Mouse (Mus musculus) hindbrain, embryonic 11.5 days (tissue): ENCODE data around the gene Paxx. TPM values are rescaled to one million over a fixed set of nuclear protein-coding genes. Genes with fewer than 3 reads are reported as not detected.

Experiments
- polyA plus RNA-seq: library from polyadenylated mRNA; unstranded; fragments of >200 nt; fragmentation: Nextera tagmentation; extraction: Ambion mirVana; gene quantifications from 2 replicates; pipeline ENCODE4 v1.2.1, GENCODE M21; 2014

Gene Paxx
- polyA plus RNA-seq, 1 experiment from 2014 or later: 28.0 TPM

Other genes starting within 250 kb of the Paxx start
- 89.6 and 93.7 TPM in 2 replicates for gene Nelfb, start 249.6 kb downstream of the Paxx start, polyA plus RNA-seq
- not detected in 2 replicates for gene Stpg3, start 246.5 kb downstream of the Paxx start, polyA plus RNA-seq
- not detected in 2 replicates for gene Fam166a, start 242.3 kb downstream of the Paxx start, polyA plus RNA-seq
- gene Tubb4b, start 236.4 kb downstream of the Paxx start, polyA plus RNA-seq: 519 and 526 TPM in 2 replicates
- gene Slc34a3, start 226.7 kb downstream of the Paxx start, polyA plus RNA-seq: not detected in 2 replicates
- not detected in 2 replicates for gene Rnf224, start 224.3 kb downstream of the Paxx start, polyA plus RNA-seq
- gene Rnf208, start 218.8 kb downstream of the Paxx start, polyA plus RNA-seq: 21.7 and 23.9 TPM in 2 replicates
- gene Cysrt1, start 218.6 kb downstream of the Paxx start, polyA plus RNA-seq: not detected in 2 replicates
- 4.3 and 4.9 TPM in 2 replicates for gene AL732309.1, start 214.2 kb downstream of the Paxx start, polyA plus RNA-seq
- 12.2 and 14.6 TPM in 2 replicates for gene Tmem203, start 205.7 kb downstream of the Paxx start, polyA plus RNA-seq
- 4.0 and 4.5 TPM in 2 replicates for gene Tprn, start 198.5 kb downstream of the Paxx start, polyA plus RNA-seq
- gene Ssna1, start 188.7 kb downstream of the Paxx start, polyA plus RNA-seq: 244 and 248 TPM in 2 replicates
- 107 and 110 TPM in 2 replicates for gene Anapc2, start 188.6 kb downstream of the Paxx start, polyA plus RNA-seq
- not detected in 2 replicates for gene Tmem210, start 172.9 kb downstream of the Paxx start, polyA plus RNA-seq
- gene Lrrc26, start 171.2 kb downstream of the Paxx start, polyA plus RNA-seq: not detected in 2 replicates
- 3.6 and 3.9 TPM in 2 replicates for gene Grin1, start 141.9 kb downstream of the Paxx start, polyA plus RNA-seq
- gene Man1b1, start 128.8 kb downstream of the Paxx start, polyA plus RNA-seq: 86.7 and 133 TPM in 2 replicates
- gene Dpp7, start 104.7 kb downstream of the Paxx start, polyA plus RNA-seq: 13.4 and 21.3 TPM in 2 replicates
- 4.1 and 6.5 TPM in 2 replicates for gene Uap1l1, start 95.4 kb downstream of the Paxx start, polyA plus RNA-seq
- gene Sapcd2, start 88.8 kb downstream of the Paxx start, polyA plus RNA-seq: 41.0 and 45.2 TPM in 2 replicates
- gene Entpd2, start 65.2 kb downstream of the Paxx start, polyA plus RNA-seq: 0.21 TPM in 1 of 2 replicates, not detected in the other
- 123 and 151 TPM in 2 replicates for gene Npdc1, start 61.7 kb downstream of the Paxx start, polyA plus RNA-seq
- gene Fut7, start 37.8 kb downstream of the Paxx start, polyA plus RNA-seq: 0.11 TPM in 1 of 2 replicates, not detected in the other
- gene Abca2, start 32.4 kb downstream of the Paxx start, polyA plus RNA-seq: 3.5 and 3.7 TPM in 2 replicates
- gene Clic3, start 4.3 kb downstream of the Paxx start, polyA plus RNA-seq: 0.57 TPM in 1 of 2 replicates, not detected in the other
- gene Ptgds, start 9.0 kb upstream of the Paxx start, polyA plus RNA-seq: 0.39 and 0.64 TPM in 2 replicates
- not detected in 2 replicates for gene Lcn12, start 32.8 kb upstream of the Paxx start, polyA plus RNA-seq
- gene Fbxw5, start 39.7 kb upstream of the Paxx start, polyA plus RNA-seq: 64.2 and 75.3 TPM in 2 replicates
- gene C8g, start 40.6 kb upstream of the Paxx start, polyA plus RNA-seq: 4.0 and 6.1 TPM in 2 replicates
- gene Traf2, start 85.8 kb upstream of the Paxx start, polyA plus RNA-seq: 25.3 and 32.3 TPM in 2 replicates
- 380 and 436 TPM in 2 replicates for gene Edf1, start 96.8 kb upstream of the Paxx start, polyA plus RNA-seq
- gene Mamdc4, start 113.8 kb upstream of the Paxx start, polyA plus RNA-seq: 3.0 and 4.2 TPM in 2 replicates
- 161 and 167 TPM in 2 replicates for gene Phpt1, start 114.1 kb upstream of the Paxx start, polyA plus RNA-seq
- 0.38 and 0.59 TPM in 2 replicates for gene Ajm1, start 120.7 kb upstream of the Paxx start, polyA plus RNA-seq
- 53.3 and 55.3 TPM in 2 replicates for gene Rabl6, start 147.4 kb upstream of the Paxx start, polyA plus RNA-seq
- 0.14 and 0.22 TPM in 2 replicates for gene Ccdc183, start 156.6 kb upstream of the Paxx start, polyA plus RNA-seq
- 17.6 and 18.0 TPM in 2 replicates for gene Tmem141, start 160.9 kb upstream of the Paxx start, polyA plus RNA-seq
- gene Fcna, start 166.9 kb upstream of the Paxx start, polyA plus RNA-seq: 0.57 and 0.82 TPM in 2 replicates
- not detected in 2 replicates for gene Lcn8, start 192.0 kb upstream of the Paxx start, polyA plus RNA-seq
- not detected in 2 replicates for gene Lcn5, start 196.9 kb upstream of the Paxx start, polyA plus RNA-seq
- gene Lcn6, start 215.7 kb upstream of the Paxx start, polyA plus RNA-seq: not detected in 2 replicates
- gene Lcn10, start 221.6 kb upstream of the Paxx start, polyA plus RNA-seq: 0.20 TPM in 1 of 2 replicates, not detected in the other
- not detected in 2 replicates for gene Obp2a, start 238.9 kb upstream of the Paxx start, polyA plus RNA-seq
- gene Bmyc, start 245.6 kb upstream of the Paxx start, polyA plus RNA-seq: 65.1 and 71.6 TPM in 2 replicates